Mouse (Mus musculus) lung, postnatal 0 days (tissue): Measurements from ENCODE around the gene Plcb2.

Experiments
- CTCF ChIP-seq: IDR thresholded peaks from 2 replicates; pipeline ENCODE4 v1.5.1; 2016; ENCODE audit warnings: antibody characterized with exemption, mild to moderate bottlenecking
- EP300 ChIP-seq: IDR thresholded peaks from 2 replicates; pipeline ENCODE4 v1.6.1; 2016; ENCODE audit warnings: antibody characterized with exemption, mild to moderate bottlenecking, control low read depth

GRCm38 (mm10) chr2:118697311-118697877 lies 30.8 kb downstream of the Plcb2 start:
- no peak for TF ChIP-seq CTCF
- TF ChIP-seq EP300, result no peak
